Mouse (Mus musculus): ENCODE data around the gene Dcaf1. TPM values are rescaled to one million over a fixed set of nuclear protein-coding genes. Genes with fewer than 3 reads are reported as not detected.

The Dcaf1 gene
- polyA plus RNA-seq, 1 experiment from 2014 or later: 18.2 TPM

DNA sequence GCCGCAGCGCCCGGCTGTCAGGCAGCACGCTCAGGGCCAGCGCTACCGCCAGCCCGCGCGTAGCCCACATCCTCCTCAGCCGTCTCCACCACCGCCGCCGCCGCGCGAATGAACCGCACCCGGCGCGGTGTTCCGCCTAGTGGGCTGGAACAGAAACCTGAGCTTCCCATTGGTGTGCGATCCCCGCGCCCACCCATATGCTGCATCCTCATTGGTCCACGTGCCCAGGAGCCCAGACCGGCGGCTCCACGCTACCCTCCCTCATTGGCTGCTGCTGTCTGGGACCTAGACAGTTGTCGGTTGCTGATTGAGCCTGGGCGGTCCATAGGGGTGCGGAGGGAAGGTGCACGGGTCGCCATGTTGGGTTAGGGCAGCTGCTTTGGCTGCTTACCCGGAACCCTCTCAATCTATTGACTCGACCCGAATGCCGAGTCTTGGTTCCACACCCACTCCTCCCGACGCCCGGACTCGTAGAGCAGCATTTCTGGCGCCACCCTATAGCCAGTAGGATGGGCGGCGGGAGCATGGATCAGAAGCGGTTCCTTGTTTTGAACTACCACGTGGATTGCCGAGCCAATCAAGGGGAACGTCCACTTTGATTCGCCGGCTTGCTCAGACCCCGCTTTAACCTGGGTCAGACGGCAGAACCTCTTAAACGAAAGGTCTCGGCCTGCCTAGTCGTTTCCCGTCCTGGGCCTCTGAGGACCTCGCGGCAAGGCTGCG, 70.3 kb downstream of the Dcaf1 start, which contains the start of gene Manf:
Manf (minus strand) TSS at position 151 of the 723 bp plus-strand sequence.
- H3K4me3 ChIP-seq: peak within 1 kb of the TSS; percentile 95
- peak within 1 kb of the TSS; percentile 93 for H3K27ac ChIP-seq
- ATAC-seq (ENCODE audit: low FRiP score): peak; percentile 99
- peaks cover 32% of the 10 kb centered on the region for H3K36me3 ChIP-seq
- no peaks in the 10 kb centered on the region for H3K27me3 ChIP-seq
- peak within 1 kb of the TSS; percentile 92 for H3K9ac ChIP-seq
- peaks cover 43% of the 10 kb centered on the region for H3K4me1 ChIP-seq
- under 1% methylated on average over 59 of the region's 59 CpGs for WGBS
- peak within 1 kb of the TSS; percentile 81 for H3K4me2 ChIP-seq (replicated peaks)
- no peaks in the 10 kb centered on the region for H3K9me3 ChIP-seq (replicated peaks)

DNA sequence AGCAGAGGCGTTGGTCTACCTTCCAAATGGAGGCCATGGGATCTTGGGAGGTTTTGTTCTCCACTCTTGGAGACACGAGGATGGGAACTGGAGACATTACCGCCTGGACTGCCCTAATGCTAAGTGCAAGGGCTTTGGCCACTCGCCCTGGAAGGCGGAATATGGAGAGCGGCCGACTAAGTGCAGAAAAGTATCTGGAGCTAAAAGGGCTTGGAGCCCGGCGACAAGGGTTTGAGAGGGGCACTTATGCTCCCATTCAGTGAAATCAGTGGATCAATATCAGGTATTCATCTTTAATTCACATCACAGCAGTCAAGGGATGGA, 70.8 kb downstream of the Dcaf1 start:
- ATAC-seq (ENCODE audit: low FRiP score): no peak; the same call in 1 of the 2 replicates
- Histone ChIP-seq H3K9me3 (replicated peaks) (no peaks in the 10 kb centered on the region), H3K36me3 (peaks cover 32% of the 10 kb centered on the region), H3K4me3 (peak overlapping the region; percentile 95), H3K27ac (peak overlapping the region; percentile 93), H3K4me2 (replicated peaks) (peak overlapping the region; percentile 81), H3K9ac (peak overlapping the region; percentile 74), H3K4me1 (peaks cover 40% of the 10 kb centered on the region), H3K27me3 (no peaks in the 10 kb centered on the region)
- 0% methylated on average over 9 of the region's 9 CpGs for WGBS

DNA sequence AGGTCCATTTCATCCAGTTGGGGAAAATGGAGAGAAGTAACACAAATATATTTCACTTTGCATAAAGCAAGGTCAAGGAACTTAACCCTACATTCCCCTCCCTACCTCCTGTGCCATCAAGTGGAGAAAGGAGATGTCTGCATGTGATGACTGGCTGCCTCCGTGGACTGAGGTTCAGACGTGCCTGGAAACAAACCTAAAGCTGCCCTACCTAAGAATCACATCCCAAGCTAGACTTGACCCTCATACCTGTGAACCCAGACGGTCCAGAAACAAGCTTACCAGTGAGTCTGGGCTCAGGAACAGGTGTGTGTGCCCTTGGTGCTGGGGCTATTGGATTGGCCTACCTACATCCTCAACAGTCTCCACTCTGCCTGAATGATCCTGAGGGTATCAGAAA, 71.7 kb downstream of the Dcaf1 start:
- ATAC-seq (ENCODE audit: low FRiP score): no peak
- no peak overlapping the region for H3K9ac ChIP-seq

DNA sequence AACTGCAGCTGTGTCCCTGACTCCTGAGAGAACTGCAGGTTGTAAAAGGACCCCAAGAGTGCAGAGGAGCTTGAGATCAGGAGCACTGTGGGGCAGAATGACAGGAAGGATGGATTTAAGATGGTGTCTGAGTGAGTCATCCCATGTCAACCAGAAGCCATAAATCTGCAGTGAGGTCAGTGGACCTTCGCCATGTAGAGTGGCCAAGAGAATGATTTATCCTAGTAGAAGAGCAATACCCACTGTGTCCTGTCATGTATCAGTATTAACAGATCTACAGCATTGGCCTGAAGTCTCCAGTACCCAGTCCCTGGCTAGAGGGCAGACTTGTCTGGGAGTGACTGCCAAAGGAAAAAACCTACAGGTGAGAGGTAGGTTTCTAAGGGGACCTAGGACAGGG, 77.2 kb downstream of the Dcaf1 start:
- 94% methylated on average over 1 of the region's 1 CpGs for WGBS
- peaks cover 10% of the 10 kb centered on the region; the same call in 1 of the 2 replicates for H3K36me3 ChIP-seq

More for the DNA sequence above, 71.7 kb downstream of the Dcaf1 start:
- peaks cover 32% of the 10 kb centered on the region for H3K4me1 ChIP-seq
- 48% methylated on average over 3 of the region's 3 CpGs for WGBS
- H3K36me3 ChIP-seq: peaks cover 29% of the 10 kb centered on the region
- no peaks in the 10 kb centered on the region for H3K27me3 ChIP-seq
- peak overlapping the region; percentile 81 for H3K4me2 ChIP-seq (replicated peaks)
- no peak overlapping the region for H3K4me3 ChIP-seq
- H3K9me3 ChIP-seq (replicated peaks): no peaks in the 10 kb centered on the region
- no peak overlapping the region for H3K27ac ChIP-seq

DNA sequence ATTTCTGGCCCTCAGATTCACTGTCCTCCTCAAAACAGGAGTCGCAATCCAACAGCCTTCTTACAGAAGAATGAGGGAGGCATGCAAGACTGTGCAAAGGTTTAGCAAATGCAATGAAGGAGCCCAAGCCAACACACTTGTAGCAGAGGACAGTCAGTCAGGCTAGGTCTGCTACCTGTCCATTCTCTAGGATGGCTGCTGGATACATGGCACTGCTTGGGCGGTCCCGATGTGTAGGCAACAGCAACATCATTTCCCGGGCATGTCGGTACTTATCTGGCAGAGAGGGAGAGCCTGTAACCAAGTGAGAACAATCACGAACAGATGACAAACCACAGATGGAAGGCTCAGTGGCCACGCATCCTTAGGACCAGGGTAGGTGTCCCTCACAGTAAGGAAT, 79.9 kb downstream of the Dcaf1 start:
- 90% methylated on average over 7 of the region's 7 CpGs for WGBS
- Histone ChIP-seq H3K27ac (no peak overlapping the region), H3K4me3 (no peak overlapping the region), H3K27me3 (no peaks in the 10 kb centered on the region), H3K9ac (no peak overlapping the region), H3K4me1 (no peaks in the 10 kb centered on the region), H3K4me2 (replicated peaks) (no peak overlapping the region), H3K9me3 (replicated peaks) (no peaks in the 10 kb centered on the region), H3K36me3 (peaks cover 9% of the 10 kb centered on the region; the same call in 1 of the 2 replicates)
- no peak for ATAC-seq (ENCODE audit: low FRiP score)

More for the DNA sequence above, 77.2 kb downstream of the Dcaf1 start:
- Histone ChIP-seq H3K9me3 (replicated peaks) (no peaks in the 10 kb centered on the region), H3K9ac (no peak overlapping the region), H3K27ac (no peak overlapping the region), H3K4me3 (no peak overlapping the region), H3K4me1 (no peaks in the 10 kb centered on the region), H3K27me3 (no peaks in the 10 kb centered on the region), H3K4me2 (replicated peaks) (no peak overlapping the region)
- ATAC-seq (ENCODE audit: low FRiP score): no peak

DNA sequence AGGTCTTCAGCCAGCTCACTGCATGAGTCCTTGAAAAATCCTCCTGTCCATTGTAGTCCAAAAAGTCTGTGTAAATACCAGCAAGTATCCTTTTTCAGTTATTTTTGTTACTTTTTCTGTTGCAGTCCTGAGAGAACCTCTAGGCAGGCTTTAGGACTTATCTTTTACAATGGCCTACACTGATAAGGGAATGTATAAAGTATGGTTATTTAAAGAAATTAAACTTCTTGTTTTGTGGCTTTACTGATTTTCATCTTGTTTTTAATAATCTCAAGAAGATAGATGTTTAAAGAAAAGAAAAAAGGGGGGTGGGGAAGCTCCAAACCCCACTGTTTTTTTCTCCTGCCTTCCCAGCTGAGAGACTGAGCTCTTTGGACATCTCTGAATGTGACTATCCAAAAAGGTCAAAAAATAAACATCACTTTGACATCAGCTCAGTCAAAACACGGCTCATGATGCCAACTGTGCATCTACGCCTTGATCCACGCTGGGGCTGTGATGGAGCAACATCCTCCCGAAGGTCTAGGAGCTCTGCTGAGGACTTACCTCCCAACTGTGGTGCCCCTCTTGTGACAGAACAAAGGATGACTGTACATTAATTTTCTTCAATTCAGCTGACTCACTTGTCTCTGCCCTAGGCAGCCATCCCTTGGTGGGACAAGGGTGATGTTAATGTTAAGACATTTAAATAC, 81.6 kb downstream of the Dcaf1 start:
- WGBS: 75% methylated on average over 4 of the region's 4 CpGs
- no peak overlapping the region for H3K4me2 ChIP-seq (replicated peaks)
- H3K27ac ChIP-seq: no peak overlapping the region
- no peaks in the 10 kb centered on the region for H3K27me3 ChIP-seq
- ATAC-seq (ENCODE audit: low FRiP score): no peak
- H3K4me3 ChIP-seq: no peak overlapping the region
- no peaks in the 10 kb centered on the region for H3K9me3 ChIP-seq (replicated peaks)
- H3K36me3 ChIP-seq: peaks cover 12% of the 10 kb centered on the region
- H3K9ac ChIP-seq: no peak overlapping the region
- H3K4me1 ChIP-seq: no peaks in the 10 kb centered on the region

DNA sequence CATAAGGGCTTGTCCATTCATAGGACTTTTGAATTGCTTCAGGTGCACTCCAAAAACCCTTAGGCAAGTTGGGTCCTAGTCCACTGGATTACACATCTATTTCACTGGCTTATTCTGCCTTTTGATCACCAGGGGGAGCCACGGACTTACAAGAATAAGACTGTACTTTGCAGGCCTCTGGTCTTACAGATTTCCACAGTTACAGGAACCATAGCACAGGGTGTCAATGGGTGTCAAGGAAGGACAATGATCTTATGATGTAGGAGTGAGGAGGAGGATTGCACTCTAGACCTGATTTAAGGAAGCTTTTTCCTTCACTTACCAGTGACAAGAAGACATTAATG, 82.1 kb downstream of the Dcaf1 start:
- H3K4me2 ChIP-seq (replicated peaks): no peak overlapping the region
- no peak overlapping the region for H3K4me3 ChIP-seq
- ATAC-seq (ENCODE audit: low FRiP score): no peak
- WGBS: 10% methylated on average over 1 of the region's 1 CpGs
- H3K27ac ChIP-seq: no peak overlapping the region
- H3K4me1 ChIP-seq: no peaks in the 10 kb centered on the region
- H3K9ac ChIP-seq: no peak overlapping the region
- no peaks in the 10 kb centered on the region for H3K9me3 ChIP-seq (replicated peaks)
- peaks cover 12% of the 10 kb centered on the region for H3K36me3 ChIP-seq
- H3K27me3 ChIP-seq: no peaks in the 10 kb centered on the region

DNA sequence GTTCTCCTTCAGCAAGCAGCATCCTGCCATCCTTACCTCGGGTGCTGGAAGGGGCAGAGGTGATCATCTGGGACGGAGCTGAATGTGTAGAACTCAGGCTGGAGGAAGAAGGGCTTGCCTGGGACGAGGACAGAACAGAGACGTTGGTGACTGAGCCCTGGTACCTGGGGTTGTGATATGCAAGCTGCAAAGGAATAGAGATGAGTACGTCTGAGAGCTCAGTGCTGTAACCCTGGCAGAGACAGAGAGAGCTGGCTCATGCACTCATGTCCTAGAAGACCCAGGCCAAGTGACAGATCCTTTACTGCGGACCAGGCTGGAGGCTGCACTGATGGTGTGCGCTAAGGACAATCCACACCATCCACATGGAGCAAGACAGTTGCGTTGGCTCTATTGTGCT, 84.9 kb downstream of the Dcaf1 start:
- Histone ChIP-seq H3K27ac (no peak overlapping the region), H3K4me1 (no peaks in the 10 kb centered on the region), H3K9ac (no peak overlapping the region), H3K9me3 (replicated peaks) (no peaks in the 10 kb centered on the region), H3K36me3 (peaks cover 13% of the 10 kb centered on the region; the same call in 1 of the 2 replicates), H3K27me3 (no peaks in the 10 kb centered on the region), H3K4me2 (replicated peaks) (no peak overlapping the region), H3K4me3 (no peak overlapping the region)
- ATAC-seq (ENCODE audit: low FRiP score): no peak
- 90% methylated on average over 8 of the region's 8 CpGs for WGBS

DNA sequence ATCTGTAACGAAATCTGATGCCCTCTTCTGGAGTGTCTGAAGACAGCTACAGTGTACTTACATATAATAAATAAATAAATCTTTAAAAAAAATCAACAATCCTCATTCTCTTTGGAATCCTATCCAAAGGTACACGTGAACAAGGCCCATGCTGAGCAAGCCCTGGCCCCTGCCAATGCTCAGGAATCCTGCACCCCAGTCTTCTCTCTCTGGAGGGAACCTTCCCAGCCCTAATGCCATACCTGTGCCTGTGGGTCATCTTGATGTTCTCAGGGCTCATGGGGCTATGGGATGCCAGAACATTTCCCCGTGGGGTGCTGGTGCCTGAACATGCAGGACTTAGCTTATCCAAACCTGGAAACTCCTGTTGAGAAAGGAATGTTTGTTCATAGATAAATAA, 86.5 kb downstream of the Dcaf1 start:
- no peak for ATAC-seq (ENCODE audit: low FRiP score)
- no peaks in the 10 kb centered on the region for H3K9me3 ChIP-seq (replicated peaks)
- H3K9ac ChIP-seq: no peak overlapping the region
- no peak overlapping the region for H3K4me2 ChIP-seq (replicated peaks)
- H3K27ac ChIP-seq: no peak overlapping the region
- no peak overlapping the region for H3K4me3 ChIP-seq
- H3K4me1 ChIP-seq: no peaks in the 10 kb centered on the region
- WGBS: 77% methylated on average over 3 of the region's 3 CpGs
- no peaks in the 10 kb centered on the region for H3K27me3 ChIP-seq
- peaks cover 10% of the 10 kb centered on the region; the same call in 1 of the 2 replicates for H3K36me3 ChIP-seq

DNA sequence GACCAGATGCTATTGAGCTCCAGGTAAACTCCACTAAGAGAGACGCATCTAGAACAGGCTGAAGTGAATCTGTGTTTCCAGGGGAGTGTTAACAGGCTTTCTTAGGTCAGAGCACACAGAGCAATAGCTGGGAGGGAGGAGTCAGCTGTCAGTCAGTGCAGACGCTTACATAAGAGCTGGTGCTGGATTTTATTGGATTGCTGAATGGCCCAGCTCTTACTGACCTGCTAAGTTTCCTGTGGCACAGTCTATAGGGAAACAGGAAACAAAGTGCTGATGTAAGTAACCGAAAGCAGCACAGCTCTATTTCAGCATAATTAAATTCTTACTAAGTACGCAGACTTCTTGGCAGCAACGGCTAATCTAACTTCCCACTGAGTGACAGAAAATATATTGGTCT, 87.0 kb downstream of the Dcaf1 start:
- 54% methylated on average over 5 of the region's 5 CpGs for WGBS
- Histone ChIP-seq H3K4me2 (replicated peaks) (no peak overlapping the region), H3K36me3 (peaks cover 10% of the 10 kb centered on the region; the same call in 1 of the 2 replicates), H3K27me3 (no peaks in the 10 kb centered on the region), H3K27ac (no peak overlapping the region), H3K9ac (no peak overlapping the region), H3K9me3 (replicated peaks) (no peaks in the 10 kb centered on the region), H3K4me1 (no peaks in the 10 kb centered on the region), H3K4me3 (no peak overlapping the region)
- no peak for ATAC-seq (ENCODE audit: low FRiP score)

DNA sequence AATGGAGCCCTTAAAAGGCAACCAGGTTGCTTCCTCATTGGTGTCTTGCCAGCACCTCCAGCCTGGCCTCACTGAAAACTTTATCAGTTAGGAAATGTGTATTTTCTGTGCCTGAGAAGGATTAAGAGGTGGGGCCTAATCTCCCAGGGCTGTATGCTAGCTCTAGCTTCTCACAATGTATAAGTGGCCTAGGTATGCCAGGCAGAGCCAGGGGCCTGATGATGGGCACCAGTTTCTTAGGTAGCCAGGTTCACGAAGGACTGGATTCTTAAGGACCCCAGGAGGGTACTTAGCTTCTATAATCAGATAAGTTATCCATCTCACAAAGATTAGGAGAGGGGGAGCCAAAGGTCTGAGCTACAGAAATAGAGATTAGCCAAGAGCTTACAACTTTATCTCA, 90.0 kb downstream of the Dcaf1 start:
- Histone ChIP-seq H3K9me3 (replicated peaks) (no peaks in the 10 kb centered on the region), H3K27me3 (no peaks in the 10 kb centered on the region), H3K9ac (no peak overlapping the region), H3K4me2 (replicated peaks) (no peak overlapping the region), H3K4me1 (no peaks in the 10 kb centered on the region), H3K36me3 (peaks cover 7% of the 10 kb centered on the region; the same call in 1 of the 2 replicates), H3K4me3 (no peak overlapping the region), H3K27ac (no peak overlapping the region)
- no peak for ATAC-seq (ENCODE audit: low FRiP score)
- WGBS: 73% methylated on average over 1 of the region's 1 CpGs

DNA sequence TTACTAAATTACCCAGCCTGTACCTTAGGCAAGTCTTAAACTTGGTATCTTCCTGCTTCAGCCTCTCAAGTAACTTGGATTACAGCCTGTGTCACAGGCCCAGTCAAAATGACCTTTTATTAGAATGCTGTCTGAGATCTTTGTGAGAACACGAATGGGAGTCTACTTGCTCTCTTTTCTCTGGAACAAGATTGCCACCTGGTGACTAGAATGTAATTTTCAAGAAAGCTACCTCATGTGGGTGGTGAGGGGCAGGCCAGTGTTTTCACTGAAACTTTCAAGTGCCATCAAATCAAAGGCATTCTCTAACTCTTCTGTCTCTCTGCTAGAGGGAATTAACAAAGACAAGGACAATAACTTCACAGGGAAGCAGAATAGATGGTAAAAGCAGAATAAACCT, 92.1 kb downstream of the Dcaf1 start:
- no peak overlapping the region for H3K4me3 ChIP-seq
- H3K9me3 ChIP-seq (replicated peaks): no peaks in the 10 kb centered on the region
- no peaks in the 10 kb centered on the region for H3K27me3 ChIP-seq
- no peak for ATAC-seq (ENCODE audit: low FRiP score)
- H3K27ac ChIP-seq: no peak overlapping the region
- H3K4me2 ChIP-seq (replicated peaks): no peak overlapping the region
- H3K9ac ChIP-seq: no peak overlapping the region
- 0 out of 2 replicates have a peak, but pooled peaks cover 2% of the 10 kb centered on the region for H3K36me3 ChIP-seq
- 20% methylated on average over 1 of the region's 1 CpGs for WGBS
- H3K4me1 ChIP-seq: no peaks in the 10 kb centered on the region

DNA sequence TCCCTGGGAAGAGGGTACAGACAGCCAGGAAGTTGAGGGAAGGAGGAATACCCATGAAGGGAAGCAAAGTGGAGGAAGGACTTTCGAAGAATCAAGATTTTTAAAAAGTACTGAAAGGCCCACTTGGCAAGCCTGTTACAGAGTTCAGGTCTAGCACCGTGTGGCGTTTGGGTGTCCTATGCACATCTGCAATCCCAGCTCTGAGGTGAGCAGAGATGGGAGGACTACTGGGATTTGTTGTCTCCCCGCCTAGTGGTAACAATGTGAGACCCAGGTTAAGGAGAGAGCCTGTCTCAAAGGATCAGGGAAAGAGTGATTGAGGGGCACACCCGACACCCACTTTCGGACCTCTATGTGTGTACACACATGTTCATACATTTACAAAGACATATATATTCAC, 93.2 kb downstream of the Dcaf1 start:
- no peak overlapping the region for H3K4me3 ChIP-seq
- ATAC-seq (ENCODE audit: low FRiP score): no peak
- 93% methylated on average over 6 of the region's 6 CpGs for WGBS
- H3K36me3 ChIP-seq: 0 out of 2 replicates have a peak, but pooled peaks cover 2% of the 10 kb centered on the region
- H3K9ac ChIP-seq: no peak overlapping the region
- no peaks in the 10 kb centered on the region for H3K9me3 ChIP-seq (replicated peaks)
- no peaks in the 10 kb centered on the region for H3K27me3 ChIP-seq
- H3K27ac ChIP-seq: no peak overlapping the region
- no peak overlapping the region for H3K4me2 ChIP-seq (replicated peaks)
- H3K4me1 ChIP-seq: no peaks in the 10 kb centered on the region

All from hindbrain, embryonic 12.5 days (tissue).